Mouse (Mus musculus) thymus, postnatal 0 days (tissue): ENCODE results near the gene Maz. TPM values are rescaled to one million over a fixed set of nuclear protein-coding genes. Genes with fewer than 3 reads are reported as not detected.

Experiments used
- microRNA-seq: library from miRNA; unstranded; fragments of <30 nt; microRNA quantifications from one replicate; pipeline ENCODE4, GENCODE M21; 2016; ENCODE audit warnings: borderline number of aligned reads
- polyA plus RNA-seq: library from polyadenylated mRNA; unstranded; fragments of >200 nt; fragmentation: Nextera tagmentation; extraction: Ambion mirVana; gene quantifications from 2 replicates; pipeline ENCODE4 v1.2.1, GENCODE M21; 2015

Gene Maz
- polyA plus RNA-seq, 1 experiment from 2014 or later: 132 TPM

Small RNA genes lying within 50 kb of the gene (microRNA-seq; reads per million reads assigned to microRNA genes)
- not detected for gene Gm44343

Other genes starting within 250 kb of the Maz start
- gene Tbx6, start 245.6 kb downstream of the Maz start, polyA plus RNA-seq: 0.28 and 0.48 TPM in 2 replicates
- 306 TPM in 2 replicates for gene Ppp4c, start 234.5 kb downstream of the Maz start, polyA plus RNA-seq
- 0.19 and 0.20 TPM in 2 replicates for gene Fam57b, start 229.4 kb downstream of the Maz start, polyA plus RNA-seq
- not detected in 2 replicates for gene 4930451I11Rik, start 195.4 kb downstream of the Maz start, polyA plus RNA-seq
- 0.21 and 0.33 TPM in 2 replicates for gene Doc2a, start 179.6 kb downstream of the Maz start, polyA plus RNA-seq
- gene Hirip3, start 165.1 kb downstream of the Maz start, polyA plus RNA-seq: 16.9 and 22.6 TPM in 2 replicates
- gene Ino80e, start 164.7 kb downstream of the Maz start, polyA plus RNA-seq: 82.9 and 98.9 TPM in 2 replicates
- gene Taok2, start 142.3 kb downstream of the Maz start, polyA plus RNA-seq: 21.2 and 26.6 TPM in 2 replicates
- 37.4 and 38.9 TPM in 2 replicates for gene Tmem219, start 104.1 kb downstream of the Maz start, polyA plus RNA-seq
- gene Kctd13, start 98.2 kb downstream of the Maz start, polyA plus RNA-seq: 15.8 and 18.0 TPM in 2 replicates
- gene Asphd1, start 77.5 kb downstream of the Maz start, polyA plus RNA-seq: not detected in 2 replicates
- 0.50 and 0.78 TPM in 2 replicates for gene Sez6l2, start 76.5 kb downstream of the Maz start, polyA plus RNA-seq
- gene Cdipt, start 51.1 kb downstream of the Maz start, polyA plus RNA-seq: 91.9 and 94.6 TPM in 2 replicates
- 1.6 and 1.7 TPM in 2 replicates for gene Cdiptos, start 50.9 kb downstream of the Maz start, polyA plus RNA-seq
- gene Mvp, start 12.4 kb downstream of the Maz start, polyA plus RNA-seq: 29.8 and 32.5 TPM in 2 replicates
- 0.60 and 1.2 TPM in 2 replicates for gene Pagr1b, start 10.6 kb downstream of the Maz start, polyA plus RNA-seq
- gene Pagr1a, start 9.7 kb downstream of the Maz start, polyA plus RNA-seq: 51.8 and 100 TPM in 2 replicates
- gene Gm42742, start 5.9 kb downstream of the Maz start, polyA plus RNA-seq: 57.8 and 80.0 TPM in 2 replicates
- 0.57 and 0.69 TPM in 2 replicates for gene Prrt2, start 5.8 kb downstream of the Maz start, polyA plus RNA-seq
- 117 and 133 TPM in 2 replicates for gene Kif22, start 15.4 kb upstream of the Maz start, polyA plus RNA-seq
- gene Zg16, start 60.3 kb upstream of the Maz start, polyA plus RNA-seq: 2.4 and 2.7 TPM in 2 replicates
- gene AI467606, start 64.3 kb upstream of the Maz start, polyA plus RNA-seq: 154 and 165 TPM in 2 replicates
- gene Qprt, start 95.2 kb upstream of the Maz start, polyA plus RNA-seq: 0.99 and 1.4 TPM in 2 replicates
- gene Spn, start 110.8 kb upstream of the Maz start, polyA plus RNA-seq: 26.6 and 26.7 TPM in 2 replicates
- gene Cd2bp2, start 169.0 kb upstream of the Maz start, polyA plus RNA-seq: 59.5 and 62.0 TPM in 2 replicates
- 20.5 and 27.4 TPM in 2 replicates for gene Tbc1d10b, start 181.4 kb upstream of the Maz start, polyA plus RNA-seq
- 67.7 and 68.9 TPM in 2 replicates for gene Mylpf, start 181.9 kb upstream of the Maz start, polyA plus RNA-seq
- gene Zfp553, start 206.0 kb upstream of the Maz start, polyA plus RNA-seq: 25.4 and 29.7 TPM in 2 replicates
- 638 and 684 TPM in 2 replicates for gene Sept1, start 206.1 kb upstream of the Maz start, polyA plus RNA-seq
- gene Zfp771, start 217.2 kb upstream of the Maz start, polyA plus RNA-seq: 34.7 and 37.0 TPM in 2 replicates
- 181 and 213 TPM in 2 replicates for gene Dctpp1, start 233.7 kb upstream of the Maz start, polyA plus RNA-seq
- gene Sephs2, start 247.0 kb upstream of the Maz start, polyA plus RNA-seq: 146 and 151 TPM in 2 replicates